9 mouse cellular contexts compared by ENCODE assay signal in the genomic region with DNA sequence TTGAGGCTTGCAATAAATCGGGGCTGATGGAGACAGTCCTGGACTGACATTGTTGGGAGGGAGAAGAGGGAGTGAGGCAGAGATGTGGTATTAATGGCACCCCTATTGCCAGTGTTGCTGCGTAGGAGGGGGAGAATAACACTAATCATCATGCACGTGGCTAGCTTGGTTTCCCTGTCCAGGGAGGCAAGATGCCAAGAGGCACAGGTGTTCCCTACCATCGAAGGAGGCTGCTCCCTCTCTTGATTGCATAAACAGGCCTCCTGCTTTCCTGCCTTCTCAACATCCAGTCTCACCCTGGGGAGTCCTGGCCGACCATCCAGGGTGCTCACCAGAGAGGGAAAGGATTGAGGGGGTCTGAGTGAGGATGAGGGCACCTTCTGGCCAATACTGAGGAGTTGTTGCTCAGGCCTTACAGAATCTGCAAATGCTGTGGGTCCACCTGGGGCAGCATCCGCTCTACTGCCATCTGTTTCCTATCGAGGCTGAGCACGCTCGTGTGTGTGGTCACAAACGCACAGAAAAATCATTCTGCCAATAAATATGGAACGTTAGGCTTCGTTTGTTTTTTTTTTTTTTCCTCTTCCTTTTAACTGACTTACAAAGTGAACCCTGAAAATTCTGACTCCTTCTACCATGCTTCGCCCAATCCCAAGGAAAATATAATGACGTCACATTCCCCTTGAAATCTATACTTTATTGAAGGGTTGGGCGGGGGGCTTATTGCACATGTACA.
DNase-seq lines count a peak whose midpoint lies in the region; ATAC-seq lines count a peak whose summit lies in the region.
"Had no signal": no experiment of that assay in that cellular context is flagged by ENCODE, and none has a peak within 500 bp of the region (broad histone marks: within the 10 kb centered on the region; RNA-seq: fewer than 3 reads in every experiment).

No protein-coding gene starts in this region.

- peak overlapping the region; percentile 45 for H3K27ac ChIP-seq in embryonic facial prominence, embryonic 10.5 days (replicated peaks)
- peak overlapping the region; percentile 84 for H3K27ac ChIP-seq in hindbrain, embryonic 12.5 days
- 0 out of 2 replicates have a peak overlapping the region, but pooled peaks have one; percentile 46 for H3K27ac ChIP-seq in midbrain, embryonic 12.5 days (replicated peaks)
- no peak overlapping the region for H3K27ac ChIP-seq in liver, embryonic 12.5 days
- H3K27ac ChIP-seq: macrophage had no signal

- peak; percentile 12 to 13 for DNase-seq in left cerebral cortex, adult 18-20 months (ENCODE audit: low spot score in 2 of 2)
- no peak for DNase-seq in left cerebral cortex, adult 11 months (ENCODE audit: low spot score)
- DNase-seq in embryonic facial prominence, embryonic 10.5 days (ENCODE audit: low spot score), result peak; percentile 51
- no peak for DNase-seq in liver
- DNase-seq in embryo, embryonic 10.5 days (ENCODE audit: low spot score), result no peak

- H3K36me3 ChIP-seq in embryonic facial prominence, embryonic 10.5 days (replicated peaks), result no peaks in the 10 kb centered on the region
- H3K36me3 ChIP-seq in hindbrain, embryonic 12.5 days, result no peaks in the 10 kb centered on the region
- H3K36me3 ChIP-seq in midbrain, embryonic 12.5 days, result no peaks in the 10 kb centered on the region
- no peaks in the 10 kb centered on the region for H3K36me3 ChIP-seq in liver, embryonic 12.5 days

- H3K4me3 ChIP-seq in embryonic facial prominence, embryonic 10.5 days, result no peak overlapping the region
- no peak overlapping the region for H3K4me3 ChIP-seq in hindbrain, embryonic 12.5 days
- no peak overlapping the region for H3K4me3 ChIP-seq in midbrain, embryonic 12.5 days
- H3K4me3 ChIP-seq in liver, embryonic 12.5 days, result no peak overlapping the region

- WGBS in embryonic facial prominence, embryonic 10.5 days, result 61% methylated on average over 15 of the region's 15 CpGs
- WGBS in hindbrain, embryonic 12.5 days, result 56% methylated on average over 15 of the region's 15 CpGs
- WGBS in midbrain, embryonic 12.5 days, result 76% methylated on average over 15 of the region's 15 CpGs
- WGBS in liver, embryonic 12.5 days (ENCODE audit: insufficient replicate concordance), result 66% methylated on average over 15 of the region's 15 CpGs

- ATAC-seq in hindbrain, embryonic 12.5 days (ENCODE audit: low FRiP score), result peak; percentile 24; the same call in 1 of the 2 replicates
- no peak for ATAC-seq in midbrain, embryonic 12.5 days (ENCODE audit: low FRiP score, low read depth)
- ATAC-seq in liver, embryonic 12.5 days, result no peak

- H3K9ac ChIP-seq in hindbrain, embryonic 12.5 days, result no peak overlapping the region
- H3K9ac ChIP-seq in midbrain, embryonic 12.5 days (replicated peaks), result no peak overlapping the region
- no peak overlapping the region for H3K9ac ChIP-seq in liver, embryonic 12.5 days

- no peaks in the 10 kb centered on the region for H3K27me3 ChIP-seq in embryonic facial prominence, embryonic 10.5 days (replicated peaks; ENCODE audit: low read depth, poor library complexity, severe bottlenecking)
- no peaks in the 10 kb centered on the region for H3K27me3 ChIP-seq in hindbrain, embryonic 12.5 days
- H3K27me3 ChIP-seq in midbrain, embryonic 12.5 days, result no peaks in the 10 kb centered on the region
- no peaks in the 10 kb centered on the region for H3K27me3 ChIP-seq in liver, embryonic 12.5 days (replicated peaks)

- no peak overlapping the region for H3K4me2 ChIP-seq in hindbrain, embryonic 12.5 days (replicated peaks)
- H3K4me2 ChIP-seq in midbrain, embryonic 12.5 days (replicated peaks), result no peak overlapping the region
- H3K4me2 ChIP-seq in liver, embryonic 12.5 days, result no peak overlapping the region

- H3K9me3 ChIP-seq in embryonic facial prominence, embryonic 10.5 days, result no peaks in the 10 kb centered on the region
- no peaks in the 10 kb centered on the region for H3K9me3 ChIP-seq in hindbrain, embryonic 12.5 days (replicated peaks)
- no peaks in the 10 kb centered on the region for H3K9me3 ChIP-seq in midbrain, embryonic 12.5 days
- H3K9me3 ChIP-seq in liver, embryonic 12.5 days (replicated peaks), result no peaks in the 10 kb centered on the region

- H3K4me1 ChIP-seq in embryonic facial prominence, embryonic 10.5 days, result peaks cover 29% of the 10 kb centered on the region
- H3K4me1 ChIP-seq in hindbrain, embryonic 12.5 days, result peaks cover 31% of the 10 kb centered on the region
- peaks cover 30% of the 10 kb centered on the region for H3K4me1 ChIP-seq in midbrain, embryonic 12.5 days
- no peaks in the 10 kb centered on the region for H3K4me1 ChIP-seq in liver, embryonic 12.5 days

Comparison
In these comparisons a context has a peak if more than half of its experiments do, and no peak if none do; other contexts are left out.
1. DNase-seq: peak in left cerebral cortex, adult 18-20 months (2 of 2) and embryonic facial prominence, embryonic 10.5 days (single experiment); none in left cerebral cortex, adult 11 months (single experiment), liver (single experiment) and embryo, embryonic 10.5 days (single experiment).